Mouse (Mus musculus) cortical plate, adult 2 months (tissue): ENCODE results near the gene Itgb3.

Experiments used
- CTCF ChIP-seq: fragments of 200-500 bp; IDR thresholded peaks from 2 replicates; pipeline ENCODE4 v1.5.1; 2011; ENCODE audit warnings: mild to moderate bottlenecking, control low read depth, low read length; ENCODE audit not compliant: insufficient read depth; ENCODE audit errors: extremely low read depth
- POLR2A ChIP-seq: fragments of 200-500 bp; IDR thresholded peaks from 2 replicates; pipeline ENCODE4 v1.6.1; 2011; ENCODE audit warnings: mild to moderate bottlenecking, low read length, control low read depth; ENCODE audit not compliant: insufficient read depth; ENCODE audit errors: extremely low read depth

DNA sequence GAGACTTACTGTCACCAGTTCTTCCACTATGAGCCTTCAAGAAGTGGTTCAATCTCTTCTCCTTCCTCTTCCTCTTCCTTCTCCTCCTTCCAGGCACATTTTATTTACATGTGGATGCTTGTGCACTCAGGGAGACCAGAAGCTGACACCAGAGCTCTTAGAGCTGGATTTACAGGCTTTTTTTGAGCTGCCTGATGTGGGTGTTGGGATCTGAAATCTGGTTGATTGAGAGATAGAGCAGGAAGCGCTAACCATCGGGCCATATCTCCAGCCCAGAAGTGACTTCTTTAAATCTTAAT is 25.5 kb upstream of the Itgb3 start:
- TF ChIP-seq CTCF = no peak
- no peak for TF ChIP-seq POLR2A
